Mouse (Mus musculus) bone marrow macrophage, adult 2 months (primary cell): ENCODE data around the gene Dab1.

ENCODE experiments used
- CTCF ChIP-seq: IDR thresholded peaks from 2 replicates; pipeline ENCODE4 v1.5.1; 2012; ENCODE audit warnings: low read depth, mild to moderate bottlenecking, low read length, moderate library complexity
- POLR2A ChIP-seq: IDR thresholded peaks from 2 replicates; pipeline ENCODE4 v1.6.1; 2012; ENCODE audit warnings: mild to moderate bottlenecking, low read depth, low read length, borderline replicate concordance

DNA sequence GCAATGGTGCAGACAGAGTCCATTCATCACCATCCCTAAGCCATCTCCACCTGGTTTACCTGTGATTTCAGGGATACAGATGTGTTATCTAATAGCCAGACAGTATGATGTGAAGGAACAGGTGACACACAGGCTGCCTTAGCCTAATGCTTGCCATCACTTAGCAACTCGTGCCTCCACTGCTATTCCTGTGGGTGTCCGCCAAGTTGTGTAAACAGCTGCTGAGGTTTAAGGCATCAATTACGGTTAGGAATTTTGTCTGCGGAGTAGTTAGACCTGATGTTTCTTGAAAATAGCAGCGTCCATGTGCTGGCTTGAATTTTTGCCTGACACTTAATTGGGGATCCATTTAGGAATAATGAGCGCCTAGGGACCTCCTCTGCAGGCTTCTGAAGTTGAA, 487.1 kb downstream of the Dab1 start:
- no peak for TF ChIP-seq POLR2A
- TF ChIP-seq CTCF = no peak
